Mouse (Mus musculus) forebrain, embryonic 11.5 days (tissue): ENCODE data around the gene Ets2. TPM values are rescaled to one million over a fixed set of nuclear protein-coding genes. Genes with fewer than 3 reads are reported as not detected.

ENCODE experiments used
- ATAC-seq: fragments of 200-750 bp; cut with Nextera tagmentation; replicated peaks from 2 replicates; pipeline ENCODE4 v1.8.0; 2017; ENCODE audit warnings: moderate TSS enrichment; ENCODE audit not compliant: low FRiP score
- DNase-seq: peaks from one replicate; pipeline ENCODE4 v3.0.0-alpha.2; 2017; ENCODE audit warnings: low spot score
- H3K27ac ChIP-seq: fragments of 300-500 bp; sonication (generic); 2 replicates; pipeline ENCODE4 v1.5.1; 2014; ENCODE audit warnings: low read depth, low read length
- H3K27me3 ChIP-seq: fragments of 300-500 bp; sonication (generic); 2 replicates; pipeline ENCODE4 v1.6.1; 2014; ENCODE audit warnings: mild to moderate bottlenecking, low read length, mixed read lengths; ENCODE audit not compliant: control insufficient read depth, insufficient read depth
- H3K36me3 ChIP-seq: fragments of 300-500 bp; sonication (generic); 2 replicates; pipeline ENCODE4 v1.6.1; 2014; ENCODE audit warnings: mild to moderate bottlenecking, low read length, moderate library complexity, mixed read lengths; ENCODE audit not compliant: control insufficient read depth, insufficient read depth
- H3K4me1 ChIP-seq: fragments of 300-500 bp; sonication (generic); replicated peaks from 2 replicates; pipeline ENCODE4 v1.6.1; 2014; ENCODE audit warnings: low read length, mixed read lengths; ENCODE audit not compliant: control insufficient read depth, insufficient read depth
- H3K4me2 ChIP-seq: fragments of 300-500 bp; sonication (generic); 2 replicates; pipeline ENCODE4 v1.6.1; 2014; ENCODE audit warnings: low read depth, mild to moderate bottlenecking, low read length, moderate library complexity, mixed read lengths; ENCODE audit not compliant: severe bottlenecking
- H3K4me3 ChIP-seq: fragments of 300-500 bp; sonication (generic); 2 replicates; pipeline ENCODE4 v1.5.1; 2014; ENCODE audit warnings: low read depth, low read length
- H3K9ac ChIP-seq: fragments of 300-500 bp; sonication (generic); 2 replicates; pipeline ENCODE4 v1.6.1; 2014; ENCODE audit warnings: low read length
- H3K9me3 ChIP-seq: fragments of 300-500 bp; sonication (generic); 2 replicates; pipeline ENCODE4 v1.6.1; 2016; ENCODE audit warnings: low read length, mixed read lengths; ENCODE audit not compliant: control insufficient read depth
- WGBS: fragments of 180-500 bp; shearing (Covaris S2); extraction: QIAGEN DNeasy Blood & Tissue Kit; methylation state at CpG from one replicate; pipeline ENCODE4 v1.1.7; 2014; 5-methylcytosine and 5-hydroxymethylcytosine counted together
- polyA plus RNA-seq: library from polyadenylated mRNA; unstranded; fragments of >200 nt; fragmentation: Nextera tagmentation; extraction: Ambion mirVana; gene quantifications from 2 replicates; pipeline ENCODE4 v1.2.1, GENCODE M21; 2014

Gene Ets2
- polyA plus RNA-seq, 1 experiment from 2014 or later: 15.6 TPM

GRCm38 (mm10) chr16:95728453-95729435 lies 26.9 kb downstream of the Ets2 start:
- Histone ChIP-seq H3K9ac (no peak overlapping the region), H3K4me3 (no peak overlapping the region), H3K9me3 (no peaks in the 10 kb centered on the region), H3K27me3 (no peaks in the 10 kb centered on the region), H3K4me1 (no peaks in the 10 kb centered on the region), H3K36me3 (no peaks in the 10 kb centered on the region), H3K4me2 (no peak overlapping the region), H3K27ac (no peak overlapping the region)
- WGBS: 80% methylated on average over 10 of the region's 10 CpGs
- ATAC-seq (no peak), DNase-seq (no peak)

GRCm38 (mm10) chr16:95729775-95730174 lies 27.9 kb downstream of the Ets2 start:
- Histone ChIP-seq H3K27ac (no peak overlapping the region), H3K4me1 (no peaks in the 10 kb centered on the region), H3K4me2 (no peak overlapping the region), H3K36me3 (no peaks in the 10 kb centered on the region), H3K9me3 (no peaks in the 10 kb centered on the region), H3K9ac (no peak overlapping the region), H3K4me3 (no peak overlapping the region), H3K27me3 (no peaks in the 10 kb centered on the region)
- 76% methylated on average over 6 of the region's 6 CpGs for WGBS
- ATAC-seq (no peak), DNase-seq (no peak)

DNA sequence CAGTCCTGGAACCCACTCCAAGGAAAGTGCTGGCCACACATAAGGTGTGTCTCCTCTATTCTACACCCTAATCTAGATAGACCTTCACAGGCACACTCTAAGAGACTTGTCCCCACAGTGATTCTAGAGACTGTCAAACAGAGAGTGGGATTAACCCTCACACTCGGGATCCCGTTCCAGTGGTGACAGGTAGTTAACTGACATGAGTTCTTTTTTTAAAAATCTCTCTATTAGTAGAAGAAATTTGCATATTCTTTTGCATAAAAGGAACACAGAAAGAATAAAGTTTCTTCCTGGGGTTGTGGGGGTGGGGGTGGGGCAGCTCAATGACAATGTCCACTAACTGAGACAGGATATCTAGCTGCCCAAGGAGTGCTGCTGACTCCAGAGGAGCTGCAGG lies 32.9 kb downstream of the Ets2 start:
- no peak overlapping the region for H3K9ac ChIP-seq
- DNase-seq: no peak
- no peaks in the 10 kb centered on the region for H3K4me1 ChIP-seq
- H3K4me2 ChIP-seq: no peak overlapping the region
- no peaks in the 10 kb centered on the region for H3K9me3 ChIP-seq
- ATAC-seq: no peak
- 65% methylated on average over 2 of the region's 2 CpGs for WGBS
- H3K4me3 ChIP-seq: no peak overlapping the region
- no peaks in the 10 kb centered on the region for H3K27me3 ChIP-seq
- no peak overlapping the region for H3K27ac ChIP-seq
- H3K36me3 ChIP-seq: no peaks in the 10 kb centered on the region

DNA sequence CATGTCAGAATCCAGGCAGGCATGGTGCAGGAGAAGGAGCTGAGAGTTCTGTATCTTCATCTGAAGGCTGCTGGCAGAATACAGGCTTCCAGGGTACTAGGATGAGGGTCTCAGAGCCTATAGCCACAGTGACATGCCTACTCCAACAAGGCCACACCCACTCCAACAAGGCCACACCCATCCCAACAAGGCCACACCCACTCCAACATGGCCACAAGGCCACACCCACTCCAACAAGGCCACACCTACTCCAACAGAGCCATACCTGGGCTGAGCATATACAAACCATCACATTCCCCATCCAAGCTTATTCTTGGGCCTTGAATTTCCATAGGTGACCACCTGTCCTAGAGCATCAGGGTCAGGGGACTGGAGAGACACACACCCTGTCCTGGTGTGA lies 34.2 kb downstream of the Ets2 start:
- H3K36me3 ChIP-seq: no peaks in the 10 kb centered on the region
- no peak overlapping the region for H3K9ac ChIP-seq
- no peak for DNase-seq
- no peak for ATAC-seq
- no peaks in the 10 kb centered on the region for H3K4me1 ChIP-seq
- H3K9me3 ChIP-seq: no peaks in the 10 kb centered on the region
- no peak overlapping the region for H3K4me2 ChIP-seq
- no peak overlapping the region for H3K4me3 ChIP-seq
- H3K27ac ChIP-seq: no peak overlapping the region
- no peaks in the 10 kb centered on the region for H3K27me3 ChIP-seq

- DNase-seq (no peak), ATAC-seq (no peak)
- Histone ChIP-seq H3K9me3 (no peaks in the 10 kb centered on the region), H3K27ac (no peak overlapping the region), H3K9ac (no peak overlapping the region), H3K27me3 (no peaks in the 10 kb centered on the region), H3K4me1 (no peaks in the 10 kb centered on the region), H3K4me3 (no peak overlapping the region), H3K4me2 (no peak overlapping the region), H3K36me3 (no peaks in the 10 kb centered on the region)
- 87% methylated on average over 6 of the region's 6 CpGs for WGBS
These were observed 34.6 kb downstream of the Ets2 start for GRCm38 (mm10) chr16:95736470-95736869.

DNA sequence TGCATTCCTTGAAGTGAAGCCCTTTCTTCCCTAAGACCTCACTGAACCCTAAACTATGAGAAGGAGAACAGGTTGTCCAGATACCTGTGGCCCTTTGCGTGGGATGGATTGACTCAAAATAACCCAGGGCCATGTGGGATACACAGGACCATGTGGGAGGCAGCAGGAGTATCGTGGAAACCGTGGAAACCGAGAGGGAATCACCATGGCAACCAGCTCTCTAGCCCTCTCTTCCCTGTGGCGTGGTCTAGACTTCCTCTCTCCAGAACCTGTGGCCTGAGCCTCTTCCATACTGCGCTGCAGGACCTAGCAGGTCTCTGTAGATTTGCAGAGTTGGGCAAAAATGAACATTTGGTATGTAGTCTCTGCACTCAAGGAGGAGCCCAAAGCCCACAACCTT lies 37.6 kb downstream of the Ets2 start:
- WGBS: 63% methylated on average over 6 of the region's 6 CpGs
- Histone ChIP-seq H3K27ac (no peak overlapping the region), H3K36me3 (no peaks in the 10 kb centered on the region), H3K27me3 (no peaks in the 10 kb centered on the region), H3K4me3 (no peak overlapping the region), H3K9ac (no peak overlapping the region), H3K9me3 (no peaks in the 10 kb centered on the region), H3K4me2 (no peak overlapping the region), H3K4me1 (no peaks in the 10 kb centered on the region)
- ATAC-seq (no peak), DNase-seq (no peak)

GRCm38 (mm10) chr16:95741358-95741757 lies 39.5 kb downstream of the Ets2 start:
- Histone ChIP-seq H3K4me1 (no peaks in the 10 kb centered on the region), H3K4me2 (no peak overlapping the region), H3K9ac (no peak overlapping the region), H3K27ac (no peak overlapping the region), H3K4me3 (no peak overlapping the region), H3K27me3 (no peaks in the 10 kb centered on the region), H3K9me3 (no peaks in the 10 kb centered on the region), H3K36me3 (no peaks in the 10 kb centered on the region)
- ATAC-seq (no peak), DNase-seq (no peak)
- WGBS: 80% methylated on average over 11 of the region's 11 CpGs

GRCm38 (mm10) chr16:95741915-95742739 lies 40.3 kb downstream of the Ets2 start:
- ATAC-seq (no peak), DNase-seq (no peak)
- Histone ChIP-seq H3K36me3 (no peaks in the 10 kb centered on the region), H3K27ac (no peak overlapping the region), H3K4me2 (no peak overlapping the region), H3K27me3 (no peaks in the 10 kb centered on the region), H3K4me3 (no peak overlapping the region), H3K4me1 (no peaks in the 10 kb centered on the region), H3K9me3 (no peaks in the 10 kb centered on the region), H3K9ac (no peak overlapping the region)
- WGBS: 90% methylated on average over 10 of the region's 10 CpGs
